Mouse (Mus musculus): ENCODE data around the gene Olfr1112.
"Not testable (repeated sequence)": the region's sequence is repeated elsewhere in the genome, so short reads cannot be mapped to it uniquely, and the experiment has no call there.

Gene Olfr1112

DNA sequence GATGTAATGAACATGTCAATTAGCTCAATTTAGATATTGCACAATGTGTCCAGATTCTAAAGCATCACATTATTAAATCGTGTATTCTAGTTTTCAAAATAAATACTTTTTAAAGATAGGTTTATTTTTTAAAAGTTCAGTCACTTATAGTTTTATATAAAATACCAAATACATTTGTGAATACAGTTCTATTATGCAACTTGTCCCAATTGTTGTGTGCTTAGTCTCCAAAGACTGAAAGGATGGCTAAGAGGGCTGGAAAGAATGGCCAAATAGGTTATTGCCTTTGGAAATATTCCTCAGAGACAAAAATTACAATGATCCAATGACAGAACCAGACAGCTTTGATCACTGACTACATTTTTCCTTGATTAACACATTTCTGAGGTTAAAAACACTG is at the start of gene Olfr1112:
Olfr1112 (plus strand) TSS at position 301 of the 400 bp plus-strand sequence.
- in situ Hi-C loops (cut with MboI) = no loop called here

DNA sequence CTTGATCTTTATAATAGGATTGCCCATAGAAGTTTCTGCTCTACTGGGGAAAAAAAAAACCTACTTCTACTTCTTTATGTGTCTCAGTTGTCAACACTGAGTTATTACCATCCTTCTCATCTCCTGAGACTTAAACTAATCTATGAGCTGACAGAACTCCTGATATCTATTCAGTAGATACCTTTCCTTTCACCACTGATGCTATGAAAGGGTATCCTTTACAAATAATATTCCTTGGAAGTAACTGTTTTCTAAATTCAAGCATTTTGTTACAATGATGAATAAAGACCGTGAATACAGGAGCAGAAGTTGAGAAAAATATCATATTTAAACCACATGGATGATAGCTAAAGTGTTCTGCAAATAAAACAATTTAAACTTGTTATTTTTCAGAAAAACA is 47.4 kb upstream of the Olfr1112 start, which contains the start of gene Olfr1110:
Olfr1110 (minus strand) TSS at position 101 of the 400 bp plus-strand sequence.
- in situ Hi-C loops (cut with MboI) = no loop called here

DNA sequence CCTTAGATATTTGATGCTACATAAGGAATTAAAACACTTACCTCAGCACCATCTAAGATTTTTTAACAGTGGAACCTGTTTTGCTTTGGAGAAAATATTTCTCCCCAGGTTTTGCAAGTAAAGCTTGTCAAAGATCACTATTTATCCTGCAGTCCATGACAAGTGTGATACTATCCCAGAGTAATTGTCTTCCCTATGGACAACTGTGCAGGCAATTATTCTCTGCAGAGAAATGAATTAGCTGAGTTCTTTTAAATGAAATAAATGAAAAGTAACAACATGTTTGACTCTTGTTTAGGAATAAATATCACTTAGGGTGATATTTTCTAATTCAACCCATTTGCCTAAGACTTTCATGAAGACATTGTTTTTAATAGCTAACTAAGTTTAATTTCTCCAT is 35.1 kb upstream of the Olfr1112 start, which contains the start of gene Olfr1111:
Olfr1111 (minus strand) TSS at position 101 of the 400 bp plus-strand sequence.
- in situ Hi-C loops (cut with MboI) = no loop called here

DNA sequence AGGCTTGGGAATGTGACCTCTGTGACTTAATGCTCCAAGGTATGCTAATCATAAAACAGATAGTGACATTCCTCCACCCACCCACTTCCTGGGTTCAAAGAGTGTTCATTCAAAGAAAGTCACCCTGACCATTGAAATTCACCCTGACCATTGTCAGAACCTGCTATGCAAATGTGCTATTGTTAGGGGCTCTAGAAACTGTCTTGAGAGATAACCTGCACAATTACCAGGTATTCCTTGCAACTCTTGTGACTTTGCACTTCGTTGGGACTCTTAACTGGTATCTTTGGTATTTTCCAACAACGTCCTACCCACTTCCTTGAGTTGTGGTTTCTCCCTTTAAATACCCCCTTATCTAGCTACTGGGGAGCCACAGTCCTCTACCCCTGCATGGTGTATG is 19.9 kb upstream of the Olfr1112 start:
- in situ Hi-C loops (cut with MboI) = not testable (repeated sequence)

DNA sequence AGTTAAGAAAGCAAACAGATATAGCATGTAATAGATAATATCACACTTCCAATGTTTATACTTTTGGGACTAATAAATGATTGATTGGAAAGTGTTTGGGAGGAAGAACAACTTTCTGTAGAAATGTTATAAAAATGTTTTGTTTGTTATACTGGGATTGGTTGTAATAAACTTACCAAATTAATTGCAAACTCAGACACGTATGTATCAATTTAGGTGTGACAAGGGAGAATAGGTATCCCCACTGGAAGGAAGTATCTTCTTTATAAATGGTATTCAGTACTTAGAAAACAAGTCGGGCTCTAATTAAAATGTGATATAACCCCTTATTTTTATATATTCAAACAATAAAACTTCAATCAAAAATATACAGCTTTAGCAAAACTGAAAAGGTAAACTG is 21.1 kb downstream of the Olfr1112 start, which contains the start of gene Olfr1113:
Olfr1113 (plus strand) TSS at position 301 of the 400 bp plus-strand sequence.
- in situ Hi-C loops (cut with MboI) = no loop called here

Measured in mature B cell (primary cell).